Comparison of ENCODE assay signal across 24 mouse cellular contexts in the genomic region with DNA sequence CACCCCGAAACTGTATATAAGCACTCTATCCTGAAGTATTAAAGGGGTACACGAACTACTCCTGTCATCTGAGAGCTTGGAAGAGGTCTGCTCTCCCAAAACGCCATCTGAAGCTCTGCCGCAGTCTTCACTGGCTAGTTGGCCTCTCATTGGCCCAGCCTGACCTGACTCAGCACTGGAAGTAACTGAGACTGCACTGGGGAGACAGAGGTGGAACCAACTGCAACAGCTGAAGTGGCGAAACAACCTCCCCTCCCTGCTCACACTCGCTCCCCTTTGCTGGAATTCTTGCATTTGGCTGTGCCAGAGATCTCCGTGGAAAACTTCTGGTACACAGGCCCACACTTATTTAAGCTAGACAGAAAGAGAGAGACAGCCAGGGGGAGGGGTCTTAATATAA.
DNase-seq lines count a peak whose midpoint lies in the region; ATAC-seq lines count a peak whose summit lies in the region.
"Had no signal": no experiment of that assay in that cellular context is flagged by ENCODE, and none has a peak within 500 bp of the region (broad histone marks: within the 10 kb centered on the region; RNA-seq: fewer than 3 reads in every experiment).

No protein-coding gene starts in this region.

- intact Hi-C loops in heart, postnatal 10 days (cut with DNase I), result no loop called here

- ATAC-seq in embryonic facial prominence, embryonic 14.5 days (ENCODE audit: low read depth), result no peak
- no peak for ATAC-seq in heart, embryonic 13.5 days (ENCODE audit: extremely low read depth, insufficient number of reproducible peaks, low FRiP score, low TSS enrichment)
- 0 out of 2 replicates have a peak, but pooled peaks have one; percentile 15 for ATAC-seq in liver, embryonic 13.5 days (ENCODE audit: low read depth)
- ATAC-seq: activated CD4-positive, CD25-positive, alpha-beta regulatory T cell, adult 4 months; forebrain, embryonic 15.5 days; hindbrain, postnatal 0 days; inflammation-experienced regulatory T-cells, adult 6 months had no signal

- H3K4me1 ChIP-seq in embryonic facial prominence, embryonic 14.5 days (ENCODE audit: control insufficient read depth, insufficient read depth, low read length), result no peaks in the 10 kb centered on the region
- no peaks in the 10 kb centered on the region; the same call in 1 of the 2 replicates for H3K4me1 ChIP-seq in embryonic facial prominence, embryonic 10.5 days
- peaks cover 17% of the 10 kb centered on the region for H3K4me1 ChIP-seq in heart, embryonic 13.5 days
- H3K4me1 ChIP-seq in liver, embryonic 13.5 days (replicated peaks), result 0 out of 2 replicates have a peak, but pooled peaks cover 5% of the 10 kb centered on the region
- H3K4me1 ChIP-seq: embryonic facial prominence, embryonic 13.5 days; forebrain, embryonic 12.5 days; forebrain, embryonic 15.5 days had no signal

- no peak overlapping the region for H3K27ac ChIP-seq in embryonic facial prominence, embryonic 14.5 days (replicated peaks; ENCODE audit: low read depth, low read length)
- no peak overlapping the region for H3K27ac ChIP-seq in embryonic facial prominence, embryonic 10.5 days (replicated peaks)
- H3K27ac ChIP-seq in heart, embryonic 13.5 days (replicated peaks), result no peak overlapping the region
- no peak overlapping the region for H3K27ac ChIP-seq in liver, embryonic 13.5 days
- H3K27ac ChIP-seq: embryonic facial prominence, embryonic 13.5 days; forebrain, embryonic 12.5 days; forebrain, embryonic 15.5 days; heart, embryonic 15.5 days; hindbrain, embryonic 14.5 days; hindbrain, postnatal 0 days had no signal

- no peak overlapping the region for H3K4me2 ChIP-seq in embryonic facial prominence, embryonic 14.5 days (ENCODE audit: low read depth, low read length)
- peak overlapping the region; percentile 24; the same call in 1 of the 2 replicates for H3K4me2 ChIP-seq in heart, embryonic 13.5 days
- H3K4me2 ChIP-seq in liver, embryonic 13.5 days, result 0 out of 2 replicates have a peak overlapping the region, but pooled peaks have one; percentile 10
- H3K4me2 ChIP-seq: embryonic facial prominence, embryonic 13.5 days; forebrain, embryonic 12.5 days; forebrain, embryonic 15.5 days; heart, embryonic 15.5 days; hindbrain, embryonic 14.5 days had no signal

- no peak overlapping the region for H3K4me3 ChIP-seq in embryonic facial prominence, embryonic 14.5 days (ENCODE audit: low read depth, low read length)
- H3K4me3 ChIP-seq in embryonic facial prominence, embryonic 10.5 days, result no peak overlapping the region
- no peak overlapping the region for H3K4me3 ChIP-seq in heart, embryonic 13.5 days
- H3K4me3 ChIP-seq in liver, embryonic 13.5 days (replicated peaks), result no peak overlapping the region
- H3K4me3 ChIP-seq: embryonic facial prominence, embryonic 13.5 days; forebrain, embryonic 12.5 days; forebrain, embryonic 15.5 days; heart, embryonic 15.5 days had no signal

- no peaks in the 10 kb centered on the region for H3K36me3 ChIP-seq in embryonic facial prominence, embryonic 14.5 days (ENCODE audit: control insufficient read depth, insufficient read depth, low read length)
- no peaks in the 10 kb centered on the region for H3K36me3 ChIP-seq in embryonic facial prominence, embryonic 10.5 days (replicated peaks)
- no peaks in the 10 kb centered on the region for H3K36me3 ChIP-seq in heart, embryonic 13.5 days
- no peaks in the 10 kb centered on the region for H3K36me3 ChIP-seq in liver, embryonic 13.5 days
- H3K36me3 ChIP-seq: embryonic facial prominence, embryonic 13.5 days; forebrain, embryonic 12.5 days; forebrain, embryonic 15.5 days; heart, embryonic 15.5 days had no signal

- peak; percentile 26 for DNase-seq in embryonic facial prominence, embryonic 14.5 days (ENCODE audit: low spot score)
- DNase-seq in embryonic facial prominence, embryonic 10.5 days (ENCODE audit: low spot score), result no peak
- DNase-seq in heart, postnatal 10 days, result no peak
- DNase-seq in liver, embryonic 13.5 days, result no peak
- no peak for DNase-seq in liver
- no peak for DNase-seq in cerebellum, adult 9-11 months
- DNase-seq: adrenal gland, adult 8-10 months; adrenal gland, postnatal 25 days; cerebellum, adult 11-12 months; cerebellum, adult 8-10 months; cerebellum, postnatal 14 days; gastrocnemius, postnatal 14 days; heart, adult 11 months; heart, postnatal 14 days; heart, postnatal 4 days had no signal

- no peak overlapping the region for H3K9ac ChIP-seq in embryonic facial prominence, embryonic 14.5 days (ENCODE audit: low read depth, low read length)
- no peak overlapping the region for H3K9ac ChIP-seq in heart, embryonic 13.5 days
- no peak overlapping the region for H3K9ac ChIP-seq in liver, embryonic 13.5 days
- H3K9ac ChIP-seq: embryonic facial prominence, embryonic 13.5 days; forebrain, embryonic 12.5 days; forebrain, embryonic 15.5 days; heart, embryonic 15.5 days; hindbrain, embryonic 14.5 days had no signal

- WGBS in embryonic facial prominence, embryonic 14.5 days, result 56% methylated on average over 7 of the region's 7 CpGs
- WGBS in embryonic facial prominence, embryonic 10.5 days, result 72% methylated on average over 7 of the region's 7 CpGs
- 35% methylated on average over 7 of the region's 7 CpGs for WGBS in heart, embryonic 13.5 days
- WGBS in liver, embryonic 13.5 days (ENCODE audit: insufficient replicate concordance), result 45% methylated on average over 7 of the region's 7 CpGs

- H3K27me3 ChIP-seq in embryonic facial prominence, embryonic 14.5 days (replicated peaks; ENCODE audit: control insufficient read depth, insufficient read depth, low read length), result no peaks in the 10 kb centered on the region
- H3K27me3 ChIP-seq in embryonic facial prominence, embryonic 10.5 days (replicated peaks; ENCODE audit: low read depth, poor library complexity, severe bottlenecking), result no peaks in the 10 kb centered on the region
- no peaks in the 10 kb centered on the region for H3K27me3 ChIP-seq in heart, embryonic 13.5 days (replicated peaks)
- no peaks in the 10 kb centered on the region for H3K27me3 ChIP-seq in liver, embryonic 13.5 days
- H3K27me3 ChIP-seq: embryonic facial prominence, embryonic 13.5 days; forebrain, embryonic 12.5 days; forebrain, embryonic 15.5 days; heart, embryonic 15.5 days had no signal

- H3K9me3 ChIP-seq in embryonic facial prominence, embryonic 14.5 days (ENCODE audit: control insufficient read depth, low read length), result no peaks in the 10 kb centered on the region
- H3K9me3 ChIP-seq in embryonic facial prominence, embryonic 10.5 days, result no peaks in the 10 kb centered on the region
- H3K9me3 ChIP-seq in heart, embryonic 13.5 days, result no peaks in the 10 kb centered on the region
- H3K9me3 ChIP-seq in liver, embryonic 13.5 days (replicated peaks), result no peaks in the 10 kb centered on the region
- H3K9me3 ChIP-seq: embryonic facial prominence, embryonic 13.5 days; forebrain, embryonic 12.5 days; forebrain, embryonic 15.5 days; heart, embryonic 15.5 days had no signal
